Mouse (Mus musculus) hindbrain, postnatal 0 days (tissue): Measurements from ENCODE around the gene Cyb5d1. TPM values are rescaled to one million over a fixed set of nuclear protein-coding genes. Genes with fewer than 3 reads are reported as not detected.

ENCODE experiments used
- ATAC-seq: fragments of 200-750 bp; cut with Nextera tagmentation; 2 replicates; pipeline ENCODE4 v1.8.0; 2017; ENCODE audit warnings: mild to moderate bottlenecking, moderate TSS enrichment, moderate library complexity
- DNase-seq: peaks from one replicate; pipeline ENCODE4 v3.0.0-alpha.2; 2015; ENCODE audit warnings: low spot score
- H3K27ac ChIP-seq: fragments of 300-500 bp; sonication (generic); 2 replicates; pipeline ENCODE4 v1.5.1; 2014; ENCODE audit warnings: mild to moderate bottlenecking
- H3K27me3 ChIP-seq: fragments of 300-500 bp; sonication (generic); 2 replicates; pipeline ENCODE4 v1.6.1; 2014; ENCODE audit warnings: low read length, mixed read lengths; ENCODE audit not compliant: insufficient read depth
- H3K36me3 ChIP-seq: fragments of 300-500 bp; sonication (generic); 2 replicates; pipeline ENCODE4 v1.6.1; 2014; ENCODE audit warnings: low read length, mixed read lengths; ENCODE audit not compliant: insufficient read depth
- H3K4me1 ChIP-seq: fragments of 300-500 bp; sonication (generic); 2 replicates; pipeline ENCODE4 v1.6.1; 2014; ENCODE audit warnings: antibody characterized with exemption, low read length, mixed read lengths; ENCODE audit not compliant: insufficient read depth
- H3K4me2 ChIP-seq: fragments of 300-500 bp; sonication (generic); 2 replicates; pipeline ENCODE4 v1.6.1; 2014; ENCODE audit warnings: low read depth, mild to moderate bottlenecking, low read length, moderate library complexity, mixed read lengths
- H3K4me3 ChIP-seq: fragments of 300-500 bp; sonication (generic); 2 replicates; pipeline ENCODE4 v1.5.1; 2014; ENCODE audit warnings: low read length
- H3K9ac ChIP-seq: fragments of 300-500 bp; sonication (generic); replicated peaks from 2 replicates; pipeline ENCODE4 v1.6.1; 2014; ENCODE audit warnings: mild to moderate bottlenecking, low read length, moderate library complexity, mixed read lengths
- H3K9me3 ChIP-seq: fragments of 300-500 bp; sonication (generic); 2 replicates; pipeline ENCODE4 v1.6.1; 2016; ENCODE audit warnings: low read length, mixed read lengths
- CTCF ChIP-seq: IDR thresholded peaks from 2 replicates; pipeline ENCODE4 v1.5.1; 2016; ENCODE audit warnings: antibody characterized with exemption, control low read depth, low read depth
- WGBS: fragments of 180-500 bp; shearing (Covaris S2); extraction: QIAGEN DNeasy Blood & Tissue Kit; methylation state at CpG from one replicate; pipeline ENCODE4 v1.1.7; 2014; 5-methylcytosine and 5-hydroxymethylcytosine counted together
- polyA plus RNA-seq: library from polyadenylated mRNA; unstranded; fragments of >200 nt; fragmentation: Nextera tagmentation; extraction: Ambion mirVana; gene quantifications from 2 replicates; pipeline ENCODE4 v1.2.1, GENCODE M21; 2015
- total RNA-seq: library from RNA; depleted of rRNA; stranded (reverse); fragments of >200 nt; gene quantifications from 2 replicates; pipeline ENCODE4 v1.2.3, GENCODE M21; 2014

Gene Cyb5d1
- total and polyA plus RNA-seq, 2 experiments from 2014 or later = 18.5 to 21.8 TPM

GRCm38 (mm10) chr11:69411538-69412203 is 16.2 kb upstream of the Cyb5d1 start:
- Histone ChIP-seq H3K36me3 (peaks cover 10% of the 10 kb centered on the region; the same call in 1 of the 2 replicates), H3K9ac (peak overlapping the region; percentile 91), H3K27me3 (no peaks in the 10 kb centered on the region), H3K9me3 (no peaks in the 10 kb centered on the region), H3K4me3 (peak overlapping the region; percentile 79), H3K4me1 (peaks cover 40% of the 10 kb centered on the region), H3K27ac (peak overlapping the region; percentile 86), H3K4me2 (peak overlapping the region; percentile 98)
- DNase-seq (peak; percentile 70), ATAC-seq (no peak)
- 1% methylated on average over 39 of the region's 39 CpGs for WGBS
- TF ChIP-seq CTCF = no peak

GRCm38 (mm10) chr11:69411073-69411535 is 15.7 kb upstream of the Cyb5d1 start:
- WGBS = under 1% methylated on average over 26 of the region's 26 CpGs
- H3K27ac ChIP-seq = peak overlapping the region; percentile 86
- peaks cover 15% of the 10 kb centered on the region for H3K36me3 ChIP-seq
- no peak for TF ChIP-seq CTCF
- H3K4me3 ChIP-seq = peak overlapping the region; percentile 79
- peaks cover 40% of the 10 kb centered on the region for H3K4me1 ChIP-seq
- no peaks in the 10 kb centered on the region for H3K27me3 ChIP-seq
- ATAC-seq (peak; percentile 67), DNase-seq (peak; percentile 99)
- no peaks in the 10 kb centered on the region for H3K9me3 ChIP-seq
- peak overlapping the region; percentile 98 for H3K4me2 ChIP-seq
- H3K9ac ChIP-seq = peak overlapping the region; percentile 91

GRCm38 (mm10) chr11:69410310-69411072 is 15.1 kb upstream of the Cyb5d1 start:
- Histone ChIP-seq H3K9ac (peak overlapping the region; percentile 91), H3K27me3 (no peaks in the 10 kb centered on the region), H3K36me3 (peaks cover 22% of the 10 kb centered on the region), H3K9me3 (no peaks in the 10 kb centered on the region), H3K4me3 (peak overlapping the region; percentile 79), H3K27ac (peak overlapping the region; percentile 86), H3K4me1 (peaks cover 40% of the 10 kb centered on the region), H3K4me2 (peak overlapping the region; percentile 98)
- ATAC-seq = peak; percentile 3; the same call in 1 of the 2 replicates
- DNase-seq = peak; percentile 53
- no peak for TF ChIP-seq CTCF
- under 1% methylated on average over 41 of the region's 41 CpGs for WGBS

GRCm38 (mm10) chr11:69410045-69410309 is 14.5 kb upstream of the Cyb5d1 start:
- no peak for ATAC-seq
- H3K36me3 ChIP-seq = peaks cover 27% of the 10 kb centered on the region
- peak overlapping the region; percentile 91 for H3K9ac ChIP-seq
- peaks cover 39% of the 10 kb centered on the region for H3K4me1 ChIP-seq
- WGBS = under 1% methylated on average over 18 of the region's 18 CpGs
- peak overlapping the region; percentile 98 for H3K4me2 ChIP-seq
- H3K9me3 ChIP-seq = no peaks in the 10 kb centered on the region
- no peak for TF ChIP-seq CTCF
- H3K4me3 ChIP-seq = peak overlapping the region; percentile 79
- peak overlapping the region; percentile 86 for H3K27ac ChIP-seq
- no peak for DNase-seq
- no peaks in the 10 kb centered on the region for H3K27me3 ChIP-seq

GRCm38 (mm10) chr11:69409378-69410044 is 14.1 kb upstream of the Cyb5d1 start:
- H3K9ac ChIP-seq = peak overlapping the region; percentile 91
- H3K36me3 ChIP-seq = peaks cover 31% of the 10 kb centered on the region
- H3K27me3 ChIP-seq = no peaks in the 10 kb centered on the region
- ATAC-seq (peak; percentile 45; the same call in 1 of the 2 replicates), DNase-seq (peak; percentile 84)
- peak overlapping the region; percentile 79 for H3K4me3 ChIP-seq
- no peaks in the 10 kb centered on the region for H3K9me3 ChIP-seq
- H3K27ac ChIP-seq = peak overlapping the region; percentile 86
- H3K4me1 ChIP-seq = peaks cover 34% of the 10 kb centered on the region
- WGBS = under 1% methylated on average over 37 of the region's 46 CpGs
- peak overlapping the region; percentile 98 for H3K4me2 ChIP-seq
- no peak for TF ChIP-seq CTCF

GRCm38 (mm10) chr11:69408541-69409377 is 13.3 kb upstream of the Cyb5d1 start:
- WGBS = under 1% methylated on average over 33 of the region's 33 CpGs
- H3K27me3 ChIP-seq = no peaks in the 10 kb centered on the region
- H3K4me2 ChIP-seq = peak overlapping the region; percentile 98
- H3K36me3 ChIP-seq = peaks cover 38% of the 10 kb centered on the region
- ATAC-seq (peak; percentile 80), DNase-seq (peak; percentile 94)
- peaks cover 27% of the 10 kb centered on the region for H3K4me1 ChIP-seq
- H3K4me3 ChIP-seq = peak overlapping the region; percentile 79
- peak overlapping the region; percentile 86 for H3K27ac ChIP-seq
- no peaks in the 10 kb centered on the region for H3K9me3 ChIP-seq
- H3K9ac ChIP-seq = peak overlapping the region; percentile 91
- TF ChIP-seq CTCF = no peak; the same call in 1 of the 2 replicates
